Mouse (Mus musculus): ENCODE measurements around the gene Hkdc1. TPM values are rescaled to one million over a fixed set of nuclear protein-coding genes. Genes with fewer than 3 reads are reported as not detected.
"Not testable (repeated sequence)": the region's sequence is repeated elsewhere in the genome, so short reads cannot be mapped to it uniquely, and the experiment has no call there.

Hkdc1 gene
- polyA plus RNA-seq (2014; fragmentation: Nextera tagmentation; extraction: Ambion mirVana): 0.05 and 0.20 TPM in 2 replicates

GRCm38 (mm10) chr10:62422255-62422654 is at the start of gene Hkdc1:
Gene Hkdc1 (minus strand): TSS chr10:62422491.
- Histone ChIP-seq H3K36me3 (ENCODE audit: control insufficient read depth, insufficient read depth, low read length) (no peaks in the 10 kb centered on the region), H3K4me1 (replicated peaks; ENCODE audit: control insufficient read depth, insufficient read depth, low read length) (no peaks in the 10 kb centered on the region), H3K27me3 (ENCODE audit: control insufficient read depth, insufficient read depth, low read length) (no peaks in the 10 kb centered on the region), H3K9ac (ENCODE audit: low read depth, low read length) (no peak within 1 kb of the TSS), H3K27ac (ENCODE audit: low read depth, low read length) (no peak within 1 kb of the TSS), H3K4me2 (replicated peaks; ENCODE audit: low read depth, low read length) (no peak within 1 kb of the TSS), H3K9me3 (ENCODE audit: control insufficient read depth, low read length) (no peaks in the 10 kb centered on the region), H3K4me3 (ENCODE audit: low read depth, low read length) (no peak within 1 kb of the TSS)
- no peak for ATAC-seq (ENCODE audit: low FRiP score)
- 35% methylated on average over 15 of the region's 15 CpGs for WGBS
- DNase-seq (ENCODE audit: low spot score): no peak

DNA sequence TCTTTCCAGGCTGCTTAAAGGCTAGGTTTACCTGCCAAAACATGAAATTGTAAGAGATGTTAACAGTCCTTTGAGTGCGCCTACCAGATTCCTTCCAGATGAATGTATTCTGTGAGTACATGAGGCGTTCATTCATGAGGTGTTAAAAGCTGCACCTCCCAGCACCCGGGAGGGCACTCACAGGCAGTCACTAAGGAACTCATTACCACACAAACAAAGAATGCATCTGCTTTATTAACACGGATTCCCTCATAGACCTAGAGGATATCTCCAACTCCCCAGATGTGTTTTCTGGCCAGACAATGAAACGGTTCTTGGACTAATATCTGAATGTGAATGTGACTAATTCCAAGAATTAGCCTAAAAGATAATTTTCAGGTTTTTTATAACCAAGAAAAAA is 48.8 kb upstream of the Hkdc1 start:
- Histone ChIP-seq H3K9me3 (ENCODE audit: control insufficient read depth, low read length) (no peaks in the 10 kb centered on the region), H3K9ac (ENCODE audit: low read depth, low read length) (no peak overlapping the region), H3K4me3 (ENCODE audit: low read depth, low read length) (no peak overlapping the region), H3K4me1 (replicated peaks; ENCODE audit: control insufficient read depth, insufficient read depth, low read length) (no peaks in the 10 kb centered on the region), H3K27me3 (ENCODE audit: control insufficient read depth, insufficient read depth, low read length) (no peaks in the 10 kb centered on the region), H3K4me2 (replicated peaks; ENCODE audit: low read depth, low read length) (no peak overlapping the region), H3K36me3 (ENCODE audit: control insufficient read depth, insufficient read depth, low read length) (no peaks in the 10 kb centered on the region), H3K27ac (ENCODE audit: low read depth, low read length) (no peak overlapping the region)
- ATAC-seq (ENCODE audit: low FRiP score) (no peak), DNase-seq (ENCODE audit: low spot score) (no peak)
- 81% methylated on average over 5 of the region's 5 CpGs for WGBS

GRCm38 (mm10) chr10:62469736-62470135 is 47.4 kb upstream of the Hkdc1 start:
- Histone ChIP-seq H3K27me3 (ENCODE audit: control insufficient read depth, insufficient read depth, low read length) (no peaks in the 10 kb centered on the region), H3K27ac (ENCODE audit: low read depth, low read length) (no peak overlapping the region), H3K4me1 (replicated peaks; ENCODE audit: control insufficient read depth, insufficient read depth, low read length) (no peaks in the 10 kb centered on the region), H3K4me3 (ENCODE audit: low read depth, low read length) (no peak overlapping the region), H3K4me2 (replicated peaks; ENCODE audit: low read depth, low read length) (no peak overlapping the region), H3K36me3 (ENCODE audit: control insufficient read depth, insufficient read depth, low read length) (no peaks in the 10 kb centered on the region), H3K9me3 (ENCODE audit: control insufficient read depth, low read length) (no peaks in the 10 kb centered on the region), H3K9ac (ENCODE audit: low read depth, low read length) (no peak overlapping the region)
- 95% methylated on average over 4 of the region's 4 CpGs for WGBS
- no peak for ATAC-seq (ENCODE audit: low FRiP score)
- DNase-seq (ENCODE audit: low spot score): no peak

DNA sequence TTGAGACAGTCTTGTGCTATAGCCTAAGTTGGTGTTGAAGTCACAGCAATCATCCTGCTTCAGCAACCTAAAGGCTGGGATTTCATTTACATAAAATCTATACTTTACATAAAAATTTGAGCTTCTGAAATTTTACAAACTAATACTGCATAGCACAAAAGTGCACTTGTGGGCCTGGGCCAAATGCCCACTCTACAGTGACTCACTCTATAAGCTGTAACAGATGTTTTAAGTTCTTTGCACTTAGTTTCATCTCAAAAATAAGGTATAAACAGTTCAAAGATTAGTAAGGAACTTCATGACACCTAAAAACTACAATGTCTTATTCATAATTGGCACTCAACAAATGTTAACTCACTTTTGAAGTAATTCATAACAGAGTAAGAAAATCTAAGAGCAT is 39.0 kb upstream of the Hkdc1 start:
- no peaks in the 10 kb centered on the region for H3K9me3 ChIP-seq (ENCODE audit: control insufficient read depth, low read length)
- H3K27me3 ChIP-seq (ENCODE audit: control insufficient read depth, insufficient read depth, low read length): no peaks in the 10 kb centered on the region
- ATAC-seq (ENCODE audit: low FRiP score) (no peak), DNase-seq (ENCODE audit: low spot score) (no peak)
- H3K9ac ChIP-seq (ENCODE audit: low read depth, low read length): no peak overlapping the region
- H3K4me3 ChIP-seq (ENCODE audit: low read depth, low read length): no peak overlapping the region
- no peak overlapping the region for H3K27ac ChIP-seq (ENCODE audit: low read depth, low read length)
- H3K4me1 ChIP-seq (replicated peaks; ENCODE audit: control insufficient read depth, insufficient read depth, low read length): no peaks in the 10 kb centered on the region
- H3K36me3 ChIP-seq (ENCODE audit: control insufficient read depth, insufficient read depth, low read length): no peaks in the 10 kb centered on the region
- H3K4me2 ChIP-seq (replicated peaks; ENCODE audit: low read depth, low read length): no peak overlapping the region

GRCm38 (mm10) chr10:62452001-62452400 is 29.7 kb upstream of the Hkdc1 start:
- not testable (repeated sequence) for H3K36me3 ChIP-seq (ENCODE audit: control insufficient read depth, insufficient read depth, low read length); H3K4me3 ChIP-seq (ENCODE audit: low read depth, low read length); H3K4me1 ChIP-seq (replicated peaks; ENCODE audit: control insufficient read depth, insufficient read depth, low read length); H3K9me3 ChIP-seq (ENCODE audit: control insufficient read depth, low read length); ATAC-seq (ENCODE audit: low FRiP score); DNase-seq (ENCODE audit: low spot score); H3K4me2 ChIP-seq (replicated peaks; ENCODE audit: low read depth, low read length); H3K27ac ChIP-seq (ENCODE audit: low read depth, low read length); H3K9ac ChIP-seq (ENCODE audit: low read depth, low read length); H3K27me3 ChIP-seq (ENCODE audit: control insufficient read depth, insufficient read depth, low read length)
- WGBS: 70% methylated on average over 11 of the region's 11 CpGs

- Histone ChIP-seq H3K4me1 (replicated peaks; ENCODE audit: control insufficient read depth, insufficient read depth, low read length) (peaks cover 2% of the 10 kb centered on the region; the same call in 1 of the 2 replicates), H3K9ac (ENCODE audit: low read depth, low read length) (peak overlapping the region; percentile 75), H3K4me2 (replicated peaks; ENCODE audit: low read depth, low read length) (peak overlapping the region; percentile 63), H3K27ac (ENCODE audit: low read depth, low read length) (no peak overlapping the region), H3K27me3 (ENCODE audit: control insufficient read depth, insufficient read depth, low read length) (no peaks in the 10 kb centered on the region), H3K36me3 (ENCODE audit: control insufficient read depth, insufficient read depth, low read length) (0 out of 2 replicates have a peak, but pooled peaks cover 3% of the 10 kb centered on the region), H3K9me3 (ENCODE audit: control insufficient read depth, low read length) (no peaks in the 10 kb centered on the region), H3K4me3 (ENCODE audit: low read depth, low read length) (peak overlapping the region; percentile 73)
- WGBS: 34% methylated on average over 18 of the region's 18 CpGs
- no peak for DNase-seq (ENCODE audit: low spot score)
- ATAC-seq (ENCODE audit: low FRiP score): no peak; the same call in 1 of the 2 replicates
Observed at GRCm38 (mm10) chr10:62450280-62450640, 28.0 kb upstream of the Hkdc1 start.

DNA sequence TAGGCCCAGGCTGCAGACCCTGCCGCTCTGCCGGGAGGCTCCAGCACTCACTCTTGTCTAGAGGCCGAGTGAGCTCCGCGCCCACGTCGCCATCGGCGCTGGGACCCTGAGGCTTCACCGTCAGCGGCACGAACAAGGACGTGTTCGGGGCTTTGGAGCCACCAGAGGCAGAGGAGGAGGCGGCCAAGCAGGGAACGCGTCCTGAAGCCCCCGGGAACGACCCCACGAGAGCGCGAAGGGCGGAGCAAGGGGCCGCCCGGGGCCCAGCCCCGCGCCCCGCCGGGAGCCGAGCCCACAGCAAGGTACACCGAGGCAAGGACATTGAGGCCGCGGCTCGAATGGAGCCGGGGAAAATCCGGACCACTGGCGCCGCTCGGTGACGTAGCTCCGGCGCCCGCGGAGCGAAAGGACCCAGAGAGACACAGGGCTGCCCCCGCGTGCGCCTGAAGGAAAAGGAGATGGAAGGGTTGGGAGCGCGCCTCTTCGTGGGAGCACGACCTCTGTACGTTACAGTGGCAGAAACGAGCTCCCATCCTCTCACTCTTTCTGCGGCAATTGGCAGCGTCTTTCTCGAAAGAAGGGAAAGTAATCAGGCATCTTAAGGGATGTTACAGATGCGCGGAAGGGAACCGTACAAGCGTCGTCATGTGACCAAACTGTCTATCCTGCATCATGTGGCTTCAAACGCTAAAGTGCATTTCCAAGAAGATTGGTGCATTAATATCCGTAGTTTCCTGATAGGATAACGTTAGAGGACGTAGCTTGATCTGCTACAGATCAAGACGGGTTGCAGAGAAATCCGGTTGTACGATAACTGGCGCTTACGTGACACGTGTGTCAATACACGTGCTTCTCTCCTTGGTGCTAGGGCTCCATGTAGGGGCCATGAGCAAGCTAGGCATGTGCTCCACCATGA is 27.3 kb upstream of the Hkdc1 start, which contains the start of the genes 4930507D05Rik and Supv3l1:
Gene 4930507D05Rik, plus strand, starts transcription at position 126 of the 916 bp plus-strand sequence.
Gene Supv3l1, minus strand, starts transcription at position 375 of the 916 bp plus-strand sequence.
- H3K36me3 ChIP-seq (ENCODE audit: control insufficient read depth, insufficient read depth, low read length): 0 out of 2 replicates have a peak, but pooled peaks cover 4% of the 10 kb centered on the region
- peak within 1 kb of the TSS; percentile 75 for H3K9ac ChIP-seq (ENCODE audit: low read depth, low read length)
- H3K4me2 ChIP-seq (replicated peaks; ENCODE audit: low read depth, low read length): peak within 1 kb of the TSS; percentile 63
- peak within 1 kb of the TSS; percentile 73 for H3K4me3 ChIP-seq (ENCODE audit: low read depth, low read length)
- peaks cover 2% of the 10 kb centered on the region; the same call in 1 of the 2 replicates for H3K4me1 ChIP-seq (replicated peaks; ENCODE audit: control insufficient read depth, insufficient read depth, low read length)
- no peaks in the 10 kb centered on the region for H3K27me3 ChIP-seq (ENCODE audit: control insufficient read depth, insufficient read depth, low read length)
- H3K9me3 ChIP-seq (ENCODE audit: control insufficient read depth, low read length): no peaks in the 10 kb centered on the region
- peak within 1 kb of the TSS; percentile 64 for H3K27ac ChIP-seq (ENCODE audit: low read depth, low read length)
- ATAC-seq (ENCODE audit: low FRiP score): peak; percentile 91
- WGBS: under 1% methylated on average over 71 of the region's 73 CpGs
- DNase-seq (ENCODE audit: low spot score): peak; percentile 95

GRCm38 (mm10) chr10:62430427-62430826 is 8.1 kb upstream of the Hkdc1 start:
- peaks cover 16% of the 10 kb centered on the region for H3K36me3 ChIP-seq (ENCODE audit: control insufficient read depth, insufficient read depth, low read length)

More at GRCm38 (mm10) chr10:62430427-62430826, 8.1 kb upstream of the Hkdc1 start:
- Histone ChIP-seq H3K9me3 (ENCODE audit: control insufficient read depth, low read length) (no peaks in the 10 kb centered on the region), H3K4me2 (replicated peaks; ENCODE audit: low read depth, low read length) (no peak overlapping the region), H3K4me3 (ENCODE audit: low read depth, low read length) (no peak overlapping the region), H3K9ac (ENCODE audit: low read depth, low read length) (no peak overlapping the region), H3K27me3 (ENCODE audit: control insufficient read depth, insufficient read depth, low read length) (no peaks in the 10 kb centered on the region), H3K4me1 (replicated peaks; ENCODE audit: control insufficient read depth, insufficient read depth, low read length) (no peaks in the 10 kb centered on the region), H3K27ac (ENCODE audit: low read depth, low read length) (no peak overlapping the region)
- ATAC-seq (ENCODE audit: low FRiP score): no peak
- 91% methylated on average over 5 of the region's 5 CpGs for WGBS
- DNase-seq (ENCODE audit: low spot score): no peak
